Mouse (Mus musculus) natural killer cell, adult 2 months (primary cell): Measurements from ENCODE around the gene Atp7a.

Experiments used
- DNase-seq, 2 experiments: peaks; one replicate each; pipeline ENCODE4 v3.0.0; 2022; ENCODE audit warnings: low spot score in 2 of 2

Gene Atp7a

GRCm38 (mm10) chrX:106080811-106081443 lies 53.9 kb downstream of the Atp7a start:
- no peak for DNase-seq

GRCm38 (mm10) chrX:106082518-106082917 lies 55.4 kb downstream of the Atp7a start:
- DNase-seq: no peak

GRCm38 (mm10) chrX:106085132-106085531 lies 58.1 kb downstream of the Atp7a start:
- DNase-seq: no peak

GRCm38 (mm10) chrX:106085564-106085963 lies 58.5 kb downstream of the Atp7a start:
- DNase-seq: no peak

GRCm38 (mm10) chrX:106092939-106093338 lies 65.9 kb downstream of the Atp7a start:
- DNase-seq: no peak

- DNase-seq: no peak
Measured at GRCm38 (mm10) chrX:106105464-106105863, 78.4 kb downstream of the Atp7a start.

- no peak for DNase-seq
Measured at GRCm38 (mm10) chrX:106113881-106114280, 86.8 kb downstream of the Atp7a start.

GRCm38 (mm10) chrX:106114674-106115073 lies 87.6 kb downstream of the Atp7a start:
- DNase-seq: no peak

- DNase-seq: no peak
Measured at GRCm38 (mm10) chrX:106122823-106123222, 95.7 kb downstream of the Atp7a start.

- DNase-seq: no peak
Measured at GRCm38 (mm10) chrX:106128283-106128682, 101.2 kb downstream of the Atp7a start.

GRCm38 (mm10) chrX:106129877-106130276 lies 102.8 kb downstream of the Atp7a start:
- DNase-seq: no peak

GRCm38 (mm10) chrX:106134916-106135315 lies 107.8 kb downstream of the Atp7a start:
- no peak for DNase-seq

- peak in 1 of 2 experiments; percentile 1 for DNase-seq
Measured at GRCm38 (mm10) chrX:106135484-106135883, 108.4 kb downstream of the Atp7a start.

GRCm38 (mm10) chrX:106135916-106136575 lies 109.0 kb downstream of the Atp7a start:
- DNase-seq: peak; percentile 30 to 31

- peak in 1 of 2 experiments; percentile 4 for DNase-seq
Measured at GRCm38 (mm10) chrX:106139309-106140070, 112.4 kb downstream of the Atp7a start.

GRCm38 (mm10) chrX:106142936-106143335 lies 115.9 kb downstream of the Atp7a start, which contains the start of gene Tlr13:
Gene Tlr13, plus strand, starts transcription at chrX:106143204.
- DNase-seq: no peak

GRCm38 (mm10) chrX:106148185-106148584 lies 121.1 kb downstream of the Atp7a start:
- no peak for DNase-seq

- no peak for DNase-seq
Measured at GRCm38 (mm10) chrX:106149460-106149859, 122.4 kb downstream of the Atp7a start.

- no peak for DNase-seq
Measured at GRCm38 (mm10) chrX:106154180-106154586, 127.1 kb downstream of the Atp7a start.

- no peak for DNase-seq
Measured at GRCm38 (mm10) chrX:106155892-106156291, 128.8 kb downstream of the Atp7a start.

GRCm38 (mm10) chrX:106163995-106164394 lies 136.9 kb downstream of the Atp7a start:
- DNase-seq: no peak

- no peak for DNase-seq
Measured at GRCm38 (mm10) chrX:106164555-106164954, 137.5 kb downstream of the Atp7a start.

- no peak for DNase-seq
Measured at GRCm38 (mm10) chrX:106165089-106165488, 138.0 kb downstream of the Atp7a start.
